Mouse (Mus musculus) forebrain, embryonic 16.5 days (tissue): Measurements from ENCODE around the gene Trappc13. TPM values are rescaled to one million over a fixed set of nuclear protein-coding genes. Genes with fewer than 3 reads are reported as not detected.
A peak's percentile ranks its signal among the peaks of the same experiment; 100 is the strongest.
"Not testable (repeated sequence)": the region's sequence is repeated elsewhere in the genome, so short reads cannot be mapped to it uniquely, and the experiment has no call there.

Source experiments
- ATAC-seq: fragments of 200-750 bp; cut with Nextera tagmentation; 2 replicates; pipeline ENCODE4 v1.8.0; 2017; ENCODE audit warnings: mild to moderate bottlenecking, moderate library complexity
- H3K27ac ChIP-seq: fragments of 300-500 bp; sonication (generic); 2 replicates; pipeline ENCODE4 v1.5.1; 2014; ENCODE audit warnings: low read length, control low read depth
- H3K27me3 ChIP-seq: fragments of 300-500 bp; sonication (generic); replicated peaks from 2 replicates; pipeline ENCODE4 v1.6.1; 2014; ENCODE audit warnings: low read length; ENCODE audit not compliant: control insufficient read depth, insufficient read depth
- H3K36me3 ChIP-seq: fragments of 300-500 bp; sonication (generic); 2 replicates; pipeline ENCODE4 v1.6.1; 2014; ENCODE audit not compliant: control insufficient read depth, insufficient read depth
- H3K4me1 ChIP-seq: fragments of 300-500 bp; sonication (generic); replicated peaks from 2 replicates; pipeline ENCODE4 v1.6.1; 2014; ENCODE audit warnings: low read length; ENCODE audit not compliant: control insufficient read depth, insufficient read depth
- H3K4me2 ChIP-seq: fragments of 300-500 bp; sonication (generic); 2 replicates; pipeline ENCODE4 v1.6.1; 2014; ENCODE audit warnings: mild to moderate bottlenecking, low read length, control low read depth
- H3K4me3 ChIP-seq: fragments of 300-500 bp; sonication (generic); replicated peaks from 2 replicates; pipeline ENCODE4 v1.5.1; 2014; ENCODE audit warnings: mild to moderate bottlenecking, low read length, control low read depth
- H3K9ac ChIP-seq: fragments of 300-500 bp; sonication (generic); replicated peaks from 2 replicates; pipeline ENCODE4 v1.6.1; 2014; ENCODE audit warnings: low read depth, low read length, control low read depth
- H3K9me3 ChIP-seq: fragments of 300-500 bp; sonication (generic); 2 replicates; pipeline ENCODE4 v1.6.1; 2016; ENCODE audit warnings: low read length; ENCODE audit not compliant: control insufficient read depth
- WGBS: fragments of 180-500 bp; shearing (Covaris S2); extraction: QIAGEN DNeasy Blood & Tissue Kit; methylation state at CpG from one replicate; pipeline ENCODE4 v1.1.7; 2014; 5-methylcytosine and 5-hydroxymethylcytosine counted together
- polyA plus RNA-seq: library from polyadenylated mRNA; unstranded; fragments of >200 nt; fragmentation: Nextera tagmentation; extraction: Ambion mirVana; gene quantifications from 2 replicates; pipeline ENCODE4 v1.2.1, GENCODE M21; 2015

The Trappc13 gene
- polyA plus RNA-seq = 69.4 and 72.5 TPM in 2 replicates

DNA sequence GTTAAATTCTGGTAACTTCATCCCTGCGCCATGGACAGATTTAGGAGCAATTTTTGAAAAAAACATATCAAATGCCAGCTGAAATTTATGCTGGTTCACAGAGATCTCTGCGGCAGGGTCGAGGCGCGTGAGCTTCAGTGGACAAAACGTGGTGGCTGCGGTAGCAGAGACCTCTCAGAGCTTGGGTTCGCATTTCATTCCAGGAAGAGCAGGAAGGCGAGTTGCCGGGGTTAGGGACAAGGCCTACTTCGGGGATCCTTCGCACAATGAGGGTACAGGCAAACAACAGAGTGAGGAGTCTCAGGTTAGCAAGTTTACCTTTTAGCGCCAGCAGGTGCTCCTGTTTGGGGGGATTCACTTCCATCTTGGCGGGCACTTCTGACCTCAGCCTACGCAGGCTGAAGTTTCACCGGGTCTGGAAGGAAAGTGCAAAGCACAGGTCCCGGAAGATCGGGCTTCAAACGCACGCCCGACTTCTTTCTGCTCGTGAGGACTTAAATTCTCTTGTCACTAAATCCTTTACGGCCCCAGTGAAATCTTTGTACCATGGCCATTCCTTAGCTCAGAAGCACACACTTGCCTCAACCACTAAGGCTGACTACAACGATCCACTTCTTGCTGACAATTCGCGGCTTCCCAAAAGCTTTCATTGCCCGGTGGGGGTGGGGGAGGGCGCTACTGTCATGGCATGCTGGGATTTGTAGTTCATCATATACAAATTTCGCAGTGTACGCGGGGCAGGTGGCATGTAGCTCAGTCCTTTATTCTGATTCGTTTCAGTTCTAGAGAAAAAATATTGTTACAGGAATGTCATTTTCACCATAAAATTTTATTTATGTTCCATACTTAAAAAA lies at the start of gene Trappc13:
Trappc13 (minus strand) TSS at position 674 of the 854 bp plus-strand sequence.
- peak; percentile 94 for ATAC-seq
- under 1% methylated on average over 32 of the region's 32 CpGs for WGBS

DNA sequence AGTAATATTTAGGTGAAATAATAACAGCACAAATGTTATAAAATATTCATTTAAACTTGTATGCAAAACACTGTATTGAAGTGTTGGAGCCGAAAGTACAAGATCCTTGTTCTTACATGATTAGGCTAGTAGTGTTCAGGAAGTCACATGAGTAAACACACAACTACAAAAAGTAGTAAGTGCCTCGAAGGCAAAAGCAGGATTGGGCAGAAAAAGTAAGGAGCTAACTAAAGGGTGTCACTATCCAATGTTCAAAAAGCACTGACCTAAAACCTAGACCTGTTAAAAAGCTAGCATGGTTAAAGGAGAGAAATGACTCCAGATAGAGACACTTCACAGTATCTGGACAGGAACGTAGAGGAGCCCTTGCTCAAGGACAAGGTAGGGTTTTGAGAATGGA lies 49.2 kb upstream of the Trappc13 start:
- WGBS = 71% methylated on average over 3 of the region's 3 CpGs
- Histone ChIP-seq H3K4me3 (peak overlapping the region; percentile 77), H3K27me3 (no peaks in the 10 kb centered on the region), H3K36me3 (no peaks in the 10 kb centered on the region), H3K9ac (no peak overlapping the region), H3K4me2 (peak overlapping the region; percentile 86), H3K4me1 (peaks cover 10% of the 10 kb centered on the region), H3K9me3 (no peaks in the 10 kb centered on the region), H3K27ac (no peak overlapping the region)
- ATAC-seq = no peak

More for the DNA sequence above, at the start of gene Trappc13:
- H3K27me3 ChIP-seq = no peaks in the 10 kb centered on the region
- peak within 1 kb of the TSS; percentile 88 for H3K4me3 ChIP-seq
- H3K36me3 ChIP-seq = no peaks in the 10 kb centered on the region; the same call in 1 of the 2 replicates
- peak within 1 kb of the TSS; percentile 76 for H3K27ac ChIP-seq
- H3K9me3 ChIP-seq = no peaks in the 10 kb centered on the region
- peak within 1 kb of the TSS; percentile 97 for H3K9ac ChIP-seq
- peaks cover 11% of the 10 kb centered on the region for H3K4me1 ChIP-seq
- H3K4me2 ChIP-seq = peak within 1 kb of the TSS; percentile 77

DNA sequence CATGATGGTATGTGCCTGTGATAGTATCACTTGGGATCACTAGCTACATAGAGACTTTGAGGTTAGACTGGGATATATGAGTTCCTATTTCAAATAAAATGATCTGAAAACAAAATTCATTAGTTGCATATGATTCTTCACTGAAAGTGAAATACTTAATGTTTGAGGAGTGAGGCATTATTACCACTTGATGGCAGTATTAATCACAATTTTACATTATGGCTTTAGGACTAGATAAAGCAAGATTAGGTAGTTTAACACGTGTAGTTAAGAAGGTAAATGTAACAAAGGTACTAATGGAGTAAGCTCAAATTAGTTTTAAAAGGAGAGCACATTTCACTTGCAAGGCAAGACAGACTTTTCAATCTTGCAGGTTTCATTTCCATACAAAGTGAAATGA lies 26.0 kb upstream of the Trappc13 start:
- Histone ChIP-seq H3K36me3 (peaks cover 6% of the 10 kb centered on the region; the same call in 1 of the 2 replicates), H3K9ac (no peak overlapping the region), H3K27me3 (no peaks in the 10 kb centered on the region), H3K27ac (no peak overlapping the region), H3K4me3 (no peak overlapping the region), H3K4me2 (no peak overlapping the region), H3K4me1 (no peaks in the 10 kb centered on the region), H3K9me3 (no peaks in the 10 kb centered on the region)
- WGBS = 45% methylated on average over 1 of the region's 1 CpGs
- no peak for ATAC-seq

DNA sequence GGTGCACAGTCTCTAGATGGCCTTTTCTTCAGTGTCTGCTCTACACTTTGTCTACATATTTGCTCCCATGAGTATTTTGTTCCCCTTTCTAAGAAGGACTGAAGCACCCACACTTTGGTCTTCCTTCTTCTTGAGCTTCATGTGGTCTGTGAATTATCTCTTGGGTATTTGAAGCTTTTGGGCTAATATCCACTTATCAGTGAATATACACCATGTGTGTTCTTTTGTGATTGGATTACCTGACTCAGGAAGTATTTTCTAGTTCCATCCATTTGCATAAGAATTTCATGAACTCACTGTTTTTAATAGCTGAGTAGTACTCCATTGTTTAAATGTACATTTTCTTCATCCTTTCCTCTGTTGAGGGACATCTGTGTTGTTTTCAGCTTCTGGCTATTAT lies 17.6 kb upstream of the Trappc13 start:
- H3K9ac ChIP-seq, H3K4me1 ChIP-seq, H3K9me3 ChIP-seq, H3K27ac ChIP-seq, H3K4me2 ChIP-seq, H3K4me3 ChIP-seq, H3K27me3 ChIP-seq, ATAC-seq: not testable (repeated sequence)
- H3K36me3 ChIP-seq = peaks cover 13% of the 10 kb centered on the region

DNA sequence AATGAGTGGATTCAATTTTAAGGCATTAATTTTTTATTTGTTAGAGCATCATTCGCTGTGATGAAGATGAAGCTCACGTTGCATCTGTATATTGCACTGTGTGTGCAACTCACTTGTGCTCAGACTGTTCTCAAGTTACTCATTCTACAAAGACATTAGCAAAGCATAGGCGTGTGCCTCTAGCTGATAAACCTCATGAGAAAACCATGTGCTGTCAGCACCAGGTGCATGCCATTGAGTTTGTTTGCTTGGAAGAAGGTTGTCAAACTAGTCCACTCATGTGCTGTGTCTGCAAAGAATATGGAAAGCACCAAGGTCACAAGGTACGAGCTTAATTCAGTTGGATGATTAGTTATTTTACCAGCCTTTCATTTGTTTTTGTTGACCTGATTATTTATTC lies 9.1 kb upstream of the Trappc13 start:
- 93% methylated on average over 4 of the region's 4 CpGs for WGBS
- Histone ChIP-seq H3K4me1 (no peaks in the 10 kb centered on the region), H3K9me3 (no peaks in the 10 kb centered on the region)

DNA sequence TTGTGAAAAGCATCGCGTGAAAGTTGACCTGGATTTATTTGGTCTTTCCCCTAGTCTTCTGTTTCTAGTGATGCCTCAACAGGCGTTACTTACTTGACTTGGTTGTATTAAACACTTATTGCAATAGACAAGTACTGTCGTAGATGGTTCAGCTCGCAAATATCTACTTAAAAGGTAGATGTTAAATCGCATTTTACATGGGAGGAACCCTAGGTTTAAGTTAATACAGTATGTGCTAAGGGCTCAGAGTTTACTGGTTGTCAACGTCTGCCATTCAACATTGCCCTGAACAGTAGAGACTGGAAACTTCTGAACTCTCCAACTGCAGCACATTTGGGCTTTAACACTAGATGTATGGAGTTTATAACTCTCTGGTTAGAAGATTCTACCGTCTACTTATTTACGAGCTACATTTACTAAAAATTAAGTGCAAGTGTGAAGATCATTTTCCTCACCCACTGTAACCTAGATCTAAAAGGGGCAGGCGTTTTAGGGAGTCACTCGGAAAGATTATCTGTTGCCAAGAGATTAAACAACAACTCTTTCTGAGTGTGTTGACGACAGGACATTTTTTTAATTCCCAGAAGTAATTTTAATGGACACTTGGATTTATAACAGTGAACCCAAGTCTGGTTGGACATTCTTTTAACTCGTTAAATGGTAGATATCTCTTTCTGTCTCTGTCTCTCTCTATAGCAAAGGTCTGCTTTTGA lies 1.1 kb upstream of the Trappc13 start:
- Histone ChIP-seq H3K27ac (peak overlapping the region; percentile 76), H3K4me1 (peaks cover 11% of the 10 kb centered on the region), H3K9ac (peak overlapping the region; percentile 97), H3K4me2 (peak overlapping the region; percentile 77), H3K4me3 (peak overlapping the region; percentile 88), H3K9me3 (no peaks in the 10 kb centered on the region), H3K27me3 (no peaks in the 10 kb centered on the region), H3K36me3 (no peaks in the 10 kb centered on the region; the same call in 1 of the 2 replicates)
- ATAC-seq = peak; percentile 0; the same call in 1 of the 2 replicates
- WGBS = 20% methylated on average over 13 of the region's 13 CpGs

More for the DNA sequence above, 9.1 kb upstream of the Trappc13 start:
- no peaks in the 10 kb centered on the region for H3K27me3 ChIP-seq
- no peak overlapping the region for H3K9ac ChIP-seq
- H3K27ac ChIP-seq = no peak overlapping the region
- peaks cover 17% of the 10 kb centered on the region for H3K36me3 ChIP-seq
- H3K4me3 ChIP-seq = no peak overlapping the region
- ATAC-seq = no peak
- no peak overlapping the region for H3K4me2 ChIP-seq

DNA sequence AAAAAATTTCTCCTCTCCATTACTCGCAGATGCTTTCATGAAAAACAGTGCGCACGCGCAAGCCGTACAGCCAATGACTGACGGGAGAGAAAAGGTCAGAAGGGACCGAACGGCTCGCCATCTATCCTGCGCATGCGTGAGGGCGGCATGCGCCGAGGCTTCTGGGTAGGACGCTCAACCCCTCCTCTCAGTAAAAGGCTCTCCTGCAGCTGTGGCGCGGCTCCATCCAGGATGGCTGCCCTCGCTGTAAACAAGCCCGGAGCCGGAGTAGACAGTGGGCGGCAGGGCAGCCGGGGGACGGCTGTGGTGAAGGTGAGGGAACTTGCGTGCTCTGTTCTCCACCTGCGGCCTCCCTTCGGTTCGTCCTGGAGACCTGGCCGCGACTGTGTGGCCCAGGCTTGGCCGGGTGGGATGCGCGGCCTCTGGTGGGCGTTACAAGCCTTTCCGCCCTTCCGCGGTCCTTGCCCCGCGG lies 417 bp upstream of the Trappc13 start, which contains the start of gene Trim23:
Trim23 (plus strand) TSS at position 148 of the 472 bp plus-strand sequence.
- WGBS = under 1% methylated on average over 38 of the region's 38 CpGs

DNA sequence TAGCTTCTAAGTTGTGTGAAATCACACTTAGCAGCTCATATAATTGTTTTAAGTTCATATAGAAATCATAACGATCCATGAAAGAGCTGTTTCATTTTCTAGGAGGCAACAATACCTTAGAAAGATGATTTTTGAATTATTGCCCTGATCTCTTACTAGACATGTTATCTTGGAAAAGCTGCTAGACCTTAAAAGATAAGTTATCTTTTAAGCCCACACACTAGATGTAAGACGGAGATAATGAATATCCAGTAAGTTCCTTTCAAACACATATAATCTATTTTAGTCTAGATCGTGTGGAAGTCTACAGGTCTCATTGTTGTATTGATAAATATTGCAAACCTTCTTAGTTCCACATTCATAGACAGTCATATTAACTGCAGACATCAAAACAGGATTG lies 1.4 kb downstream of the Trappc13 start:
- Histone ChIP-seq H3K9ac (0 out of 2 replicates have a peak overlapping the region, but pooled peaks have one; percentile 29), H3K27me3 (no peaks in the 10 kb centered on the region), H3K36me3 (no peaks in the 10 kb centered on the region; the same call in 1 of the 2 replicates), H3K4me1 (peaks cover 11% of the 10 kb centered on the region), H3K9me3 (no peaks in the 10 kb centered on the region), H3K4me2 (peak overlapping the region; percentile 52), H3K27ac (no peak overlapping the region), H3K4me3 (peak overlapping the region; percentile 18)
- ATAC-seq = no peak
- 81% methylated on average over 3 of the region's 3 CpGs for WGBS

More for the DNA sequence above, 417 bp upstream of the Trappc13 start, which contains the start of gene Trim23:
- peak within 1 kb of the TSS; percentile 76 for H3K27ac ChIP-seq
- peaks cover 11% of the 10 kb centered on the region for H3K4me1 ChIP-seq
- no peaks in the 10 kb centered on the region; the same call in 1 of the 2 replicates for H3K36me3 ChIP-seq
- peak within 1 kb of the TSS; percentile 97 for H3K9ac ChIP-seq
- no peaks in the 10 kb centered on the region for H3K27me3 ChIP-seq
- no peaks in the 10 kb centered on the region for H3K9me3 ChIP-seq
- ATAC-seq = peak; percentile 98
- H3K4me2 ChIP-seq = peak within 1 kb of the TSS; percentile 77
- peak within 1 kb of the TSS; percentile 88 for H3K4me3 ChIP-seq

DNA sequence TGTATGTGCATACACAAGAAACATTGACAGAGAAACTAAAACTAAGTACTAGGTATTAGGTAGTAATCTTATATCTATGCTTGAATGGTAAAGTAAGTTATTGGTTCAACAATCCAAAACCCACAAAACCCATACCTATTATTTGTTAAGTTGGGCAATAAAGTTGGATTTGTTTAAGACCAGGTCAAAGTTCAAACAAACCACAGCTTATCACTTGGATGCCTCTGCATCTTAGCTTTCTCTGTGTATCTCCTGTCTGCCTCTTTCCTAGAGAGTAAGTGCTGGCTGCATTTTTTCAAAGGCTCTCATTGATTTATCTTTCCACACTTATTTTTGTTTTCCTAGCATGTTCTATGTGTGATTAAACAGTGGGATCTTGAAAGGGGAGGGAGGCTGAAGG lies 5.8 kb downstream of the Trappc13 start:
- Histone ChIP-seq H3K4me2 (no peak overlapping the region), H3K36me3 (peaks cover 13% of the 10 kb centered on the region), H3K9me3 (peaks cover 5% of the 10 kb centered on the region; the same call in 1 of the 2 replicates), H3K27me3 (no peaks in the 10 kb centered on the region), H3K4me1 (peaks cover 6% of the 10 kb centered on the region), H3K9ac (no peak overlapping the region), H3K4me3 (no peak overlapping the region), H3K27ac (no peak overlapping the region)
- ATAC-seq = no peak
